Comparison of ENCODE assay signal across 26 mouse cellular contexts in genomic region chr4:118137311-118137710, GRCm38 (mm10). TPM values are rescaled to one million over a fixed set of nuclear protein-coding genes. Genes with fewer than 3 reads are reported as not detected.
DNase-seq lines count a peak whose midpoint lies in the region; ATAC-seq and TF ChIP-seq lines count a peak whose summit lies in the region.
"Had no signal": no experiment of that assay in that cellular context is flagged by ENCODE, and none has a peak within 500 bp of the region (broad histone marks: within the 10 kb centered on the region; RNA-seq: fewer than 3 reads in every experiment).

No protein-coding gene starts in this region.

- H3K79me2 ChIP-seq in myocyte (ENCODE audit: control insufficient read depth, insufficient read depth) = peaks cover 12% of the 10 kb centered on the region

- no peaks in the 10 kb centered on the region for H3K27me3 ChIP-seq in midbrain, embryonic 11.5 days (ENCODE audit: control insufficient read depth, insufficient read depth, low read length)
- H3K27me3 ChIP-seq in midbrain, embryonic 14.5 days (ENCODE audit: control insufficient read depth, insufficient read depth, low read length) = no peaks in the 10 kb centered on the region
- no peaks in the 10 kb centered on the region for H3K27me3 ChIP-seq in myocyte (ENCODE audit: control insufficient read depth, insufficient read depth, insufficient read length)
- H3K27me3 ChIP-seq: forebrain, embryonic 13.5 days; hindbrain, embryonic 13.5 days; liver, embryonic 15.5 days; lung, embryonic 15.5 days; midbrain, embryonic 13.5 days; neural tube, embryonic 15.5 days had no signal

- peak overlapping the region; percentile 80 for H3K27ac ChIP-seq in layer of hippocampus, adult 2 months
- no peak overlapping the region for H3K27ac ChIP-seq in midbrain, embryonic 11.5 days (ENCODE audit: low read depth, low read length)
- no peak overlapping the region for H3K27ac ChIP-seq in midbrain, embryonic 14.5 days (replicated peaks; ENCODE audit: low read depth, low read length)
- H3K27ac ChIP-seq: forebrain, embryonic 13.5 days; hindbrain, embryonic 13.5 days; liver, embryonic 15.5 days; lung, embryonic 15.5 days; midbrain, embryonic 13.5 days; neural tube, embryonic 15.5 days; stomach, postnatal 0 days had no signal

- WGBS in midbrain, embryonic 11.5 days = 97% methylated on average over 10 of the region's 10 CpGs
- WGBS in midbrain, embryonic 14.5 days = 96% methylated on average over 10 of the region's 10 CpGs

- no peak overlapping the region for H3K4me3 ChIP-seq in layer of hippocampus, adult 2 months
- no peak overlapping the region for H3K4me3 ChIP-seq in midbrain, embryonic 11.5 days (ENCODE audit: low read depth, low read length)
- no peak overlapping the region for H3K4me3 ChIP-seq in midbrain, embryonic 14.5 days (replicated peaks; ENCODE audit: low read depth, low read length)
- H3K4me3 ChIP-seq in myocyte = no peak overlapping the region
- H3K4me3 ChIP-seq: forebrain, embryonic 13.5 days; hindbrain, embryonic 13.5 days; liver, embryonic 15.5 days; lung, embryonic 15.5 days; midbrain, embryonic 13.5 days; neural tube, embryonic 15.5 days had no signal

- H3K9me3 ChIP-seq in midbrain, embryonic 11.5 days (ENCODE audit: control insufficient read depth, low read length) = no peaks in the 10 kb centered on the region
- H3K9me3 ChIP-seq in midbrain, embryonic 14.5 days (ENCODE audit: control insufficient read depth, low read length) = no peaks in the 10 kb centered on the region
- H3K9me3 ChIP-seq: forebrain, embryonic 13.5 days; hindbrain, embryonic 13.5 days; liver, embryonic 15.5 days; lung, embryonic 15.5 days; midbrain, embryonic 13.5 days; neural tube, embryonic 15.5 days had no signal

- TF ChIP-seq CTCF in layer of hippocampus, adult 2 months (conservative IDR thresholded peaks at IDR 0.05) = no peak

- H3K4me2 ChIP-seq in midbrain, embryonic 11.5 days = no peak overlapping the region
- H3K4me2 ChIP-seq in midbrain, embryonic 14.5 days (ENCODE audit: low read length) = no peak overlapping the region
- H3K4me2 ChIP-seq in myocyte (ENCODE audit: low read depth) = peak overlapping the region; percentile 71
- H3K4me2 ChIP-seq: forebrain, embryonic 13.5 days; heart, embryonic 11.5 days; hindbrain, embryonic 13.5 days; liver, embryonic 15.5 days; lung, embryonic 15.5 days; midbrain, embryonic 13.5 days; neural tube, embryonic 15.5 days had no signal

- H3K9ac ChIP-seq in midbrain, embryonic 11.5 days (ENCODE audit: low read length) = no peak overlapping the region
- no peak overlapping the region for H3K9ac ChIP-seq in midbrain, embryonic 14.5 days (replicated peaks; ENCODE audit: low read length)
- H3K9ac ChIP-seq: forebrain, embryonic 13.5 days; hindbrain, embryonic 13.5 days; liver, embryonic 15.5 days; lung, embryonic 15.5 days; midbrain, embryonic 13.5 days; neural tube, embryonic 15.5 days had no signal

- no peak overlapping the region for H3ac ChIP-seq in myocyte (ENCODE audit: control insufficient read depth, insufficient read length)

- no peak for ATAC-seq in midbrain, embryonic 11.5 days (ENCODE audit: low FRiP score)
- no peak for ATAC-seq in midbrain, embryonic 14.5 days (ENCODE audit: low FRiP score, low TSS enrichment)
- ATAC-seq: forebrain, embryonic 13.5 days; intestine, postnatal 0 days; midbrain, embryonic 13.5 days had no signal

- peak; percentile 62 to 66 for DNase-seq in cerebellum, adult 18-20 months
- no peak for DNase-seq in cerebellum, adult 11 months
- DNase-seq in layer of hippocampus, adult 2 months (ENCODE audit: low spot score in 2 of 2) = no peak
- DNase-seq in layer of hippocampus, adult 11-12 months (ENCODE audit: low spot score) = no peak
- DNase-seq in midbrain, embryonic 11.5 days (ENCODE audit: low spot score, missing footprints) = peak; percentile 73
- no peak for DNase-seq in midbrain, embryonic 14.5 days
- DNase-seq in embryo, embryonic 11 days = no peak
- DNase-seq: adrenal gland, postnatal 14 days; gastrocnemius, postnatal 25 days; heart, adult 18-20 months; heart, postnatal 4 days; kidney, adult 9 months; kidney, postnatal 10 days; right cerebral cortex, postnatal 4 days; thymus, adult 18-20 months; thymus, postnatal 25 days had no signal

- peaks cover 11% of the 10 kb centered on the region for H3K4me1 ChIP-seq in midbrain, embryonic 11.5 days (ENCODE audit: control insufficient read depth, insufficient read depth, low read length)
- H3K4me1 ChIP-seq in midbrain, embryonic 14.5 days (ENCODE audit: control insufficient read depth, insufficient read depth, low read length) = peaks cover 4% of the 10 kb centered on the region; the same call in 1 of the 2 replicates

- TF ChIP-seq POLR2A in myocyte (IDR thresholded peaks at IDR 0.05; ENCODE audit: insufficient read length, low read depth) = no peak

- peaks cover 35% of the 10 kb centered on the region for H3K36me3 ChIP-seq in midbrain, embryonic 11.5 days (ENCODE audit: control insufficient read depth, insufficient read depth, low read length)
- peaks cover 62% of the 10 kb centered on the region for H3K36me3 ChIP-seq in midbrain, embryonic 14.5 days (ENCODE audit: control insufficient read depth, insufficient read depth, low read length)
- H3K36me3 ChIP-seq in myocyte (ENCODE audit: control insufficient read depth, insufficient read depth) = peaks cover 33% of the 10 kb centered on the region

TF ChIP-seq in myocyte, 11 proteins besides CTCF, POLR2A, EP300 and RAD21:
- TF ChIP-seq REST (IDR thresholded peaks at IDR 0.05; ENCODE audit: insufficient read depth, insufficient read length) (no peak), E2F4 (IDR thresholded peaks at IDR 0.05; ENCODE audit: insufficient read depth) (no peak), USF1 (IDR thresholded peaks at IDR 0.05; ENCODE audit: low read depth) (no peak), TCF12 (IDR thresholded peaks at IDR 0.05; ENCODE audit: insufficient read depth, poor library complexity, severe bottlenecking) (no peak), MAX (IDR thresholded peaks at IDR 0.05; ENCODE audit: low read depth) (no peak), MYOG (IDR thresholded peaks at IDR 0.05; ENCODE audit: control insufficient read depth in 1 of 3, insufficient read depth in 1 of 3, insufficient read length in 2 of 3, low read depth in 2 of 3) (no peak), MYOD1 (IDR thresholded peaks at IDR 0.05; ENCODE audit: control insufficient read depth in 1 of 3, insufficient read length in 2 of 3, low read depth in 2 of 3) (no peak), SRF (IDR thresholded peaks at IDR 0.05; ENCODE audit: control insufficient read depth, insufficient read length, low read depth) (no peak), POLR2AphosphoS2 (IDR thresholded peaks at IDR 0.05; ENCODE audit: insufficient read length, low read depth) (no peak), TCF3 (IDR thresholded peaks at IDR 0.05; ENCODE audit: insufficient read length, low read depth) (no peak)

RNA-seq across cellular contexts. Expression of gene St3gal3, which starts 2.6 kb away (rescaled TPM):
- 10 to 100 TPM; 41.9 to 42.1 TPM for total RNA-seq in layer of hippocampus, adult 2 months (2021)
- 3.6 and 5.7 TPM in 2 replicates for polyA plus RNA-seq in midbrain, embryonic 11.5 days (2014; fragmentation: Nextera tagmentation; extraction: Ambion mirVana)
- 9.3 and 20.1 TPM in 2 replicates for polyA plus RNA-seq in midbrain, embryonic 14.5 days (2014; fragmentation: Nextera tagmentation; extraction: Ambion mirVana)
- 45.1 TPM for polyA plus RNA-seq in myocyte (2012; fragmentation: generic; extraction: Trizol)

RNA-seq across cellular contexts. Expression of gene Kdm4a, which starts 42.5 kb away (rescaled TPM):
- 10 to 100 TPM; 48.8 to 50.1 TPM for total RNA-seq in layer of hippocampus, adult 2 months (2021)
- polyA plus RNA-seq in midbrain, embryonic 11.5 days (2014; fragmentation: Nextera tagmentation; extraction: Ambion mirVana) = 58.1 and 59.3 TPM in 2 replicates
- 56.2 and 62.5 TPM in 2 replicates for polyA plus RNA-seq in midbrain, embryonic 14.5 days (2014; fragmentation: Nextera tagmentation; extraction: Ambion mirVana)
- polyA plus RNA-seq in myocyte (2012; fragmentation: generic; extraction: Trizol) = 66.6 TPM

Comparison
In these comparisons a context has a peak if more than half of its experiments do, and no peak if none do; other contexts are left out.
1. DNase-seq: peak in cerebellum, adult 18-20 months (2 of 2) and midbrain, embryonic 11.5 days (single experiment); none in cerebellum, adult 11 months (single experiment), layer of hippocampus, adult 2 months (0 of 2), layer of hippocampus, adult 11-12 months (single experiment), midbrain, embryonic 14.5 days (single experiment) and embryo, embryonic 11 days (single experiment).